Mouse (Mus musculus) ES-Bruce4 (cell line): ENCODE results near the gene Col24a1.

Source experiments
- CTCF ChIP-seq: IDR thresholded peaks from one replicate; pipeline ENCODE4 v1.8.1; 2011; ENCODE audit warnings: low read depth, low read length
- EP300 ChIP-seq: IDR thresholded peaks from 2 replicates; pipeline ENCODE4 v1.6.1; 2011; ENCODE audit warnings: low read depth, low read length; ENCODE audit not compliant: insufficient read depth

GRCm38 (mm10) chr3:145600801-145601200, 308.5 kb downstream of the Col24a1 start:
- TF ChIP-seq EP300 (no peak), CTCF (no peak)
